Mouse (Mus musculus): ENCODE results near the gene Nfya.

Gene Nfya

DNA sequence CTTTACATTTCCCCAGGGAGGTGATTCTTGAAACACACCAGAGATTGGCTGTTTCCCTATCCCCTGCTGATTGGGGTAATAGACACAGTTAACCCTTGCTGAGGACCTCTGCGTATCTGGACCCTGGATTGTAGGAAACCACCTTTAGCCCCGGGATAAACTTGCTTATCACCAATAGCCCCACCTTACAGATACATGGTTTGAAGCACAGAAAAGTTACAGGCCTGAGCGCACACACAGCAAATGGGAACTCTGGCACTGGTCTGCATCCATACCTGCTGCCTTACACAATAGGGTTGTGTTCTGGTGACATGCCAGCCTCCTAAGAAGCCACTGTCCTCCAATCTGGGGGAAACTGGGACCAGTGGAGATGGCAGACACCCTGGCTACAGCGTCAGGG is 63.9 kb downstream of the Nfya start:
- DNase-seq (ENCODE audit: low spot score in 2 of 2), result no peak

DNA sequence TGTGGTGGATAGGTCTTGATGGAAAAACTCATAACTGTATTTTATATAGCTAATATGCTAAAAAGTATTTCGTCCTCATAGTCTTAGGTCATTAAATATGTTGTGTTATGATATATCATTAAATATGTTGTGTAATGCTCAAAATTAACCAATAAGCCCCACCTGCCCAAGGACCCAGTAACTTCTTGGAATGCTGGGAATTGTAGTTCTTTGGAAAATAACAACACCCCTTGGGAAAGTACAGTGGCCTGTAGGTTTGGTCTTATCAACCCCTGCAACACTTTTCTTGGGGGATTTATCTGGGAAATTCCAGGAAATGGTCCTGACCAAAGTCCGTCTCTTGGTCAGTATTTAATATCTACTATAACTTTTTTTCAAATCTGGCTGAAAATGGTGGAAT is 66.6 kb downstream of the Nfya start:
- DNase-seq (ENCODE audit: low spot score in 2 of 2), result no peak

DNA sequence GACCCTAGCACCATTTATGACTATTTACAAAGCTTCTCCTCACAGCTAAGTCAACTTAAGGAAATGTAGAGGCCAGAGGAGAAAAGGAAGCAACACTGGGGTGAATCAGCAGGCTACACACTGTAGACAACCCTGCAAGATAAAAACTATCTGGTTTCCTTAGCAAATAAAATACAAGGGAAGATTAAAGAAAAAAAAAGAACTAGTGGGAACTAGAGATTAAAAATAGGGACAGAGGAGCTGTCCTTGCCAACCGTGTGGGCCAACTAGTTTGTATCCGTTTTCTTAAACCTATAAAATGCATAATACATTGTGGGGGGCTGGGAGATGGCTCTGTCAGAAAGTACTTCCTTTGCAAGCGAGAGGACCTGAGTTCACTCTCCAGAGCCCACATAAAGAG is 67.8 kb downstream of the Nfya start:
- DNase-seq (ENCODE audit: low spot score in 2 of 2), result no peak

DNA sequence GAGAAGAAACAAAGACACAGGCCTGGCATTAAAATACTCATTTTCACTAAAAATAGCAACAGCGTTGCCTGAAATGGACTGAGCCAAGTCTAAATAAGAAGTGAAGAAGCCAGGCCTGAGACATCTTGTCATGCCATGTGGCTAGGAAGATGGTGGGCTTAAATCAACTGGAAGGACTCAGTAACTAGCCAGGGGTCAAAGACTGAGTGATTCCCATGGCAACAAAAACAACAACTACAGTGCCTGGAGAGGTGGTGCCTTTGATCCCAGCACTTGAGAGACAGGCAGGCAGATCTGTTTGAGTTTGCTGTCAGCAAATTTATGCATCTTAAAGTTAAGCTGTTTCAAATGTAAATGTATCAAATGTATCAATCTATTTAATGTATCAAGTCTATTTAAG is 69.4 kb downstream of the Nfya start:
- DNase-seq (ENCODE audit: low spot score in 2 of 2), result no peak
